Mouse (Mus musculus): ENCODE data around the gene Kidins220.

The Kidins220 gene

DNA sequence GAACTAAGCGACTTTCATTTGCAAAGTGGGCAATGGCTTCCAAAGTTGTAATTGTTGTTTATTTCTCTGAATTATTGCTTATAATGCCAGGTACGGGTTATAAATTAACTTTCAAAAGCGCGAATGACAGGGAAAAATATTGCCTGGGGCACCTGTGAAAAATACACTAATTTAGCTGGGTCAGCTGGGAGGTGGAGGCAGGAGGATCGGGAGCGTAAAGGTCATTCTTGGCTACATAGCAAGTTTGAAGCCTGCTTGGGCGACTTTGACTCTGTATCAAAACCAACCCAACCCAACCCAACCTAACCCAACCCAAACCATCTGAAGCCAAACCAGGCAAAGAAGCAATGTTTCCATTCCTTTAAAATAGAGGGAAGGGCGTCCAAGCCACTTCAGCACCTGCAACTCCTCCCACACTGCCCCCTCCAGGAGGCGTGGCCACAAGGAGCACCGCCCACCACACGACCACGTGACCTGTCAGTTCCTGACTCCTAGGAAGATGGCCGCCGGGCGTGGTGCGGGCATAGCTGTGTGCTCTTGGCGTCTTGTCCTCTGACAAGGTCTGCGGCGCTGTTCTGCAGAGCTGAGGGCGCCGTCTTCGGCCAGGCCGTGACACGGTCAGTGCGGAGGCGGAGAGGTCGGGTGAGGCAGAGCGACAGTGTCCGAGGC lies at the start of gene Kidins220:
Gene Kidins220 (plus strand): TSS at position 480 of the 669 bp plus-strand sequence.
- peak; percentile 89 for DNase-seq (ENCODE audit: low spot score)

DNA sequence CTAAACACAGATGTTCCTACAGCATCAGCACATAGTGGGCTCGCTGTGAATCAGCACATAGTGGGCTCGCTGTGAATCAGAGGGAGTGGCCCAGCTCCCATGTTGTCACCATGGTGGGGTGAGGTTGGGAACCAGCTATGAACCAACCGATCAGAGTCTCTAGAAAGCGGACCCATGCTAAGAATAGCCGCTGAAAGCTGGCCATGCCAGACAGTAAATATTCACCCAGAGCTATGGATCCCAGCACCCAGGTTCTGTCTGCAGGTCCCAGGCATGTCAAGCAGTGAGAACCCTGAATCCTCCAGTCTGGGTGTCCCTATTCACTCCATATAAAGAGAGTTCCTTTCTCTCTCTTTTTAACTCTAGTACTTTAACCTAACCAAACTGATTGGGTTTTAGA lies 49.4 kb upstream of the Kidins220 start:
- no peak for DNase-seq (ENCODE audit: low spot score)

- DNase-seq (ENCODE audit: low spot score) = no peak
Observed at GRCm38 (mm10) chr12:24925684-24926083, 49.0 kb upstream of the Kidins220 start.

DNA sequence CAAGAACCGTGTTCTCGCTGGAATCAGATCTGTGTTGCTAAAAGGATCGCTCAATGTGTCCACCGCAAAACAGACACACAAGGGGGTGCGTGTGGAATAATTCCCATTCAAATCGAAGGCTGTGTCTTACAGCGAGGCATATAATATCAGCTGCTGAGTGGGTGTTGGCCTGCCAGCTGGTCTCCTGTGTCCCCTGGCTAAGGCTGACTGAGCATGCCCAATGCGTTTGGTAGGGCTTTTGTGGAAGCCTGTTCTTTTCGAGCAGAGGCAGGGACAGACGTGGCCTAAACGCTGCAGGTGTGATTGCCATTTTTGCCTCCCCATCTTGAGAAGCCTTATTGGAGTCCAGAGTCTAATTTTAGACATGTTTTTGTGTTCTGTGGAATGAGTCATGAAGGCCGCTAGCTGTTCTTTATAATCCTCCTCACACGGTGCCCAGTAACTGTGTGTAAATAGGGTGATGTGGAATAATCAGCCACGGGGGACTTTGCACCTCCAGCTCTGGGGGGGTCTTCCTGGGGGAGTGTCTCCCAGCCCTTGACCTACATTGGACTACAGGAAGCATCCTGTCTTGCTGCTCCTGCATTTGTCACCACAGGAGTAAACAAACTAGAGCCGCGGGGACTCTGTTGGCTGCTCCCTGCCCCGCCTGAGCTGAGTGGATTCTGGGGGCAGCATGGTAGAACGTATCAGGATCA lies 46.5 kb upstream of the Kidins220 start:
- no peak for DNase-seq (ENCODE audit: low spot score)

DNA sequence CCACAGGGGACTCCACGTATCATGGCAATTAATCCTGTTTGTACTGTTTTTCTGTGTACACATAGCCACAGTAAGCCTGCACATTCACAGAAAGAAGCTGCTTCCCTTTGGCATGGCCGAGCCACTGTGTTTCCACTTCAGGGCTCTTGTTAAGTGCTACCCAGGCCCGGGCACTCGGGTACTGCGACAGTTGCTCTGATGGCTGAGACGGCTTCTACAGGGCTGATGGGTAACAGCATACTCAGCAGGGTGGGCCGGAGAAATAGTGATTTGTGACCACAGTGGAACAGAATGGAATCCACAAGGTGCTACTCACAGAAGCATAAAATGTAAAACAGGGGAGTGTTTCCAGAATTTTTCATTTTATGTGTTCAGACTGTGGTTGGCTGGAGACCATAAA lies 45.7 kb upstream of the Kidins220 start:
- DNase-seq (ENCODE audit: low spot score) = no peak

DNA sequence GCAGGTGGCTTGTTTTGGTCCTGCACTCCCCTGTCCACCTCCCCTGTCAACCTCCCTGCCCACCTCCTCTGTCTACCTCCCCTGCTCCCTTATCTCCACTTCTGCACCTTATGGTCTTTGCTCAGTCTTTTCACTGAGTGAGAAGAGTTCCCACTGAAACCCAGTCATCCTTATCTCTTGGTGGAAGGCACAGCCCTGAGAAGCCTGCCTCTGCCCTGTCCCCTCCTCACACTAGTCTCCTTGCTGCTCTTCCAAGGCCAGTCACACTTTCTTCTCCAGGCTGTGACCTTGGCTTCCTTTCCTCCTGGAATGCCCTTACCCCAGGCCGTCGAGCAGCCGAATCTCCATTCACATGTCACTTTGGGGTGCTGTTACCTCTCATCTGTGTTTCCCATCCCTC lies 44.0 kb upstream of the Kidins220 start:
- no peak for DNase-seq (ENCODE audit: low spot score)

GRCm38 (mm10) chr12:24932120-24932519 lies 42.6 kb upstream of the Kidins220 start:
- no peak for DNase-seq (ENCODE audit: low spot score)

- no peak for DNase-seq (ENCODE audit: low spot score)
Observed at GRCm38 (mm10) chr12:24933206-24933775, 41.4 kb upstream of the Kidins220 start.

DNA sequence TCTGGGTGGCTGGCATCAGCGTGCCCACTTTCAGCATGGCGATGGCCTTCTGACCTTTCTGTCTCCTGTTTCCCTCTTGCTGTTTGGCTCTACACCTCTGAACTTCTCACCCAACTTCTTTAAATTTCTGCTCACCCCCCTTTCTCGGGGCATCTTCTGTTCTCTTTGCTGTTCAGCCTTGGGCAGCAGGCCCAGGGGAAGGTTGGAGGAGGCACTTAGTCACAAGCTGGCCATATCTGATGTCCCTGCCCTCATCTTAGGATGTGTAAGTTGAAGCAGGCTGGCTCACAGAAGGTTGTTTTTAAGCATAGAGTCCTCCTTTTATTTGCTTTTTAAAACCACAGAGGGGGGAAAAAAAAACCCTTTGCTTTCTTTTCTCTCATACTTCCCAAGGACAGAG lies 40.7 kb upstream of the Kidins220 start:
- DNase-seq (ENCODE audit: low spot score) = no peak

DNA sequence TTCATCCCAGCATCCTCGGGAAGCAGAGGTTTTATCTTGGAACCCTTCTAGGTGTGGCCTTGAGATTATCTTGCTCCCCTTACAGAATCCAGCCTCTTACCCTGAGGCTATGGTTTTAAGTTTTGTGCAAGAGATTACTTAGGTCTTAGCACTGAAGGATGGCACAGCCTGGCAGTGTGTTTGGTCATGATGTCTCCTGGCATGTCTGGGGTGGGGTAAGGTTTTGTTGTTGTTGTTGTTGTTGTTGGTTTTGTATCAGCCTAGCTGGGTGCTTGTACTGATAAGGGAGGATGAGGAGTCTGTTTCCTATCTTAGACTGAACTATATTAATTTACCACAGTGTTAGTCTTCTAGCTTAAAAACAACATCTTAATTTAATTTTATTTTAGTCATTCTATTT lies 38.4 kb upstream of the Kidins220 start:
- DNase-seq (ENCODE audit: low spot score) = no peak

GRCm38 (mm10) chr12:24939372-24939771 lies 35.4 kb upstream of the Kidins220 start:
- no peak for DNase-seq (ENCODE audit: low spot score)

DNA sequence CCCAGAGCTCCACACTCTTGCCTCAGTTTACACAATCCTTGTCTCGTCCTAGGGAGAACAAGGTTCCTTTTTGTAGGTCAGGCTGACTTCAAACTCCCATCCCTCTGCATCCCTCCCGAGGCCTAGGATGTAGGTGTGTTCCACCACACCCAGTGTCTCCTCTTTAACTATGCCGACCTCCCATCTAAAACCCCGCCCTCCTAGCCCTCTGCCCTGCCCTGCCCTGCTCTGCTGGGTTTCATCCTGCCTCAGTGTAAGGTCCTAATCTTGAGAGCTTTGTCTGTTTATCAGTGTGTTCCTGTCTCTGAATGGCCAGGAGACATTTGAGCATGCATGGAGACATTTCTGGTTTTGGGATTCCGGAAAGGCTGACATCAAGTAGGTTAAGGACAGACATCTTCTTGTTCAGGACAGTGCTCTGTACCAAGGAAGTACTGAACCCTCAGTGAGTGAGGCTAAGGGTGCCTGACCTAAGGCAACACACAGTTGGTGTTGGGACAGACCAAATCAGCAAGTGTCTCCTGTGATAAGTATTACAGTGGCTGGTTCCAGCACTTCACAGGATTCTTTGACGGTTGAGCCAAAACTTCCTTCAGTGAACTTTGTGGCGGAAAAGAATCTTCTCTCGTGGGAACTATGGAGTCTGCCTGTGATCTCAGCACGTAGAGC lies 32.0 kb upstream of the Kidins220 start:
- no peak for DNase-seq (ENCODE audit: low spot score)

GRCm38 (mm10) chr12:24943427-24943826 lies 31.3 kb upstream of the Kidins220 start:
- DNase-seq (ENCODE audit: low spot score) = no peak

- no peak for DNase-seq (ENCODE audit: low spot score)
Observed at GRCm38 (mm10) chr12:24944597-24944996, 30.1 kb upstream of the Kidins220 start.

- DNase-seq (ENCODE audit: low spot score) = no peak
Observed at GRCm38 (mm10) chr12:24947065-24947464, 27.7 kb upstream of the Kidins220 start.

GRCm38 (mm10) chr12:24948344-24948743 lies 26.4 kb upstream of the Kidins220 start:
- no peak for DNase-seq (ENCODE audit: low spot score)

GRCm38 (mm10) chr12:24950376-24951046 lies 24.2 kb upstream of the Kidins220 start:
- no peak for DNase-seq (ENCODE audit: low spot score)

DNA sequence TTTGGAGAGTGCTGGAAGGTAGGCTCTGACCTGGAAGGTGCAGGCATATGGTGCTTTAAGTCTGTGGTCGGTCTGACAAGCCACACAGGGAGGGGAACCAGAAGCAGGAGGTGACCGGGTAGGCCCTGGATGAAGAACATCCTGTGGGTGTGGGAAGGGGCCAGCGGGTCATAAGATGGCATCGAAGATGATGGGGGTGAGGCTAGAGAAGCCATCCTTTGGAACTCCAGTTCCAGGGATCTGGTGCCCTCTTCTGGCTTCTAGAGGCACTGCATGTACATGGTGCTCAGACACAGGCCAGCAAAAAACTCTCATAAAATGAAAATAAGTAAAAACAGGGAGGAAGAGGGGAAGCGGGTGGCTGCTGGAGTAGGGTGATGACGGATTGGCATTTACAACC lies 22.6 kb upstream of the Kidins220 start:
- DNase-seq (ENCODE audit: low spot score) = peak; percentile 24

GRCm38 (mm10) chr12:24955137-24955536 lies 19.6 kb upstream of the Kidins220 start:
- DNase-seq (ENCODE audit: low spot score) = no peak

DNA sequence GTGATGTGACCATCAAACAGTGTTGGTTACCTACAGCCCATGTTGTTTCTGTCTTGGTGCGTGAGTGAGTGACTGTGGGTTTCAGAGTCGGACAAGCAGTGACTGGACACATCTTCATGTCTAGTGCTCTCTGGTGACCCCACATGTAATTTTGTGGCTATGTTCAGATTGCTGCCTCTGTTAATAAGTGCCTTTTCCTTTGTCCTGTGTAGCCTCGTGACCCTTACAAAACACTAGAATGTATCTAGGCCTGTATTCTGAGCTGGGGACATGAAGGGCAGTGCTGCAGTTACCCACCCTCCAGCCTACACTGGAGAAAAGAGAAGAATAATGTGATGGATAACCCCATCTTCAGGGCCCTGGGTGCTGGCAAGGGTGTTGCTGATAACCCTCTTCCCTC lies 16.2 kb upstream of the Kidins220 start:
- no peak for DNase-seq (ENCODE audit: low spot score)

GRCm38 (mm10) chr12:24961821-24962220 lies 12.9 kb upstream of the Kidins220 start:
- no peak for DNase-seq (ENCODE audit: low spot score)

- DNase-seq (ENCODE audit: low spot score) = no peak
Observed at GRCm38 (mm10) chr12:24962362-24962967, 12.3 kb upstream of the Kidins220 start.

Measured in ovary, postnatal 10 days (tissue).